Mouse (Mus musculus) heart, postnatal 4 days (tissue): ENCODE results near the gene 4931400O07Rik. TPM values are rescaled to one million over a fixed set of nuclear protein-coding genes. Genes with fewer than 3 reads are reported as not detected.

Source experiments
- DNase-seq: peaks from one replicate; pipeline ENCODE4 v3.0.0; 2021
- total RNA-seq, 2 experiments: library from RNA; stranded (reverse); gene quantifications; 2 replicates each; pipeline ENCODE4 v1.2.3; 2021

The 4931400O07Rik gene
- total RNA-seq = not detected

DNA sequence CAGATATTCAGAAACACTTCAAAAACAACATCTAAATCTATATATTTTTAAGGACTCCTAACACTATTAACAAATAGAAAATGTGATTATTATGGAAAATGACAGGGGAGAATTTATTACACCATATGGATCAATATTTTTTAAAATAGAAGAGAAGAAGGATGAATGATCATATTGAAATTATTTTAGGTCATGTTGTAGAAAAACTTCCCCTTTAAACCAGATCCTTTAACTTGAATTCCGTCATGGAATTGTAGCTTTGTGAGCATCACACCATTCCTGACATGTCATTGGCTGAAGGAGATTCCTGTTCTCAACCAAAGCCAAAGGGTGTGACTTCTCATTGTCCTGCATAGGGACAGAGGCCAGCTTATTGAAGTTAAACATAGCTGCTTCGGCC lies at the start of gene 4931400O07Rik:
Gene 4931400O07Rik, plus strand, starts transcription at position 301 of the 400 bp plus-strand sequence.
- no peak for DNase-seq

Other genes starting within 250 kb of the 4931400O07Rik start
- not detected for gene 4933402E13Rik, start 184.5 kb upstream of the 4931400O07Rik start, total RNA-seq